Mouse (Mus musculus) hindbrain, embryonic 14.5 days (tissue): Measurements from ENCODE around the gene Cldn6. TPM values are rescaled to one million over a fixed set of nuclear protein-coding genes. Genes with fewer than 3 reads are reported as not detected.

Source experiments
- ATAC-seq: fragments of 200-750 bp; cut with Nextera tagmentation; 2 replicates; pipeline ENCODE4 v1.8.0; 2017; ENCODE audit warnings: moderate number of reproducible peaks, mild to moderate bottlenecking, moderate TSS enrichment, moderate library complexity; ENCODE audit not compliant: low FRiP score
- DNase-seq: peaks from one replicate; pipeline ENCODE4 v3.0.0-alpha.2; 2015; ENCODE audit warnings: low spot score
- H3K27ac ChIP-seq: fragments of 300-500 bp; sonication (generic); 2 replicates; pipeline ENCODE4 v1.5.1; 2014; ENCODE audit warnings: mild to moderate bottlenecking, moderate library complexity
- H3K27me3 ChIP-seq: fragments of 300-500 bp; sonication (generic); 2 replicates; pipeline ENCODE4 v1.6.1; 2014; ENCODE audit warnings: mild to moderate bottlenecking, low read length, mixed read lengths; ENCODE audit not compliant: control insufficient read depth, insufficient read depth
- H3K36me3 ChIP-seq: fragments of 300-500 bp; sonication (generic); replicated peaks from 2 replicates; pipeline ENCODE4 v1.6.1; 2014; ENCODE audit not compliant: control insufficient read depth, insufficient read depth
- H3K4me1 ChIP-seq: fragments of 300-500 bp; sonication (generic); replicated peaks from 2 replicates; pipeline ENCODE4 v1.6.1; 2014; ENCODE audit warnings: antibody characterized with exemption, low read length, mixed read lengths; ENCODE audit not compliant: control insufficient read depth, insufficient read depth
- H3K4me2 ChIP-seq: fragments of 300-500 bp; sonication (generic); replicated peaks from 2 replicates; pipeline ENCODE4 v1.6.1; 2014; ENCODE audit warnings: mild to moderate bottlenecking, moderate library complexity
- H3K4me3 ChIP-seq: fragments of 300-500 bp; sonication (generic); replicated peaks from 2 replicates; pipeline ENCODE4 v1.5.1; 2014; ENCODE audit warnings: mild to moderate bottlenecking, low read length
- H3K9ac ChIP-seq: fragments of 300-500 bp; sonication (generic); 2 replicates; pipeline ENCODE4 v1.6.1; 2014
- H3K9me3 ChIP-seq: fragments of 300-500 bp; sonication (generic); 2 replicates; pipeline ENCODE4 v1.6.1; 2016; ENCODE audit warnings: low read length; ENCODE audit not compliant: control insufficient read depth
- WGBS: fragments of 180-500 bp; shearing (Covaris S2); extraction: QIAGEN DNeasy Blood & Tissue Kit; methylation state at CpG from one replicate; pipeline ENCODE4 v1.1.7; 2014; 5-methylcytosine and 5-hydroxymethylcytosine counted together
- polyA plus RNA-seq: library from polyadenylated mRNA; unstranded; fragments of >200 nt; fragmentation: Nextera tagmentation; extraction: Ambion mirVana; gene quantifications from 2 replicates; pipeline ENCODE4 v1.2.1, GENCODE M21; 2014

Gene Cldn6
- polyA plus RNA-seq, 1 experiment from 2014 or later: 0.24 TPM

GRCm38 (mm10) chr17:23654410-23654809, 24.6 kb upstream of the Cldn6 start:
- Histone ChIP-seq H3K36me3 (no peaks in the 10 kb centered on the region), H3K9me3 (no peaks in the 10 kb centered on the region), H3K4me2 (no peak overlapping the region), H3K4me1 (no peaks in the 10 kb centered on the region), H3K27me3 (peaks cover 2% of the 10 kb centered on the region), H3K27ac (no peak overlapping the region), H3K4me3 (no peak overlapping the region), H3K9ac (no peak overlapping the region)
- no peak for ATAC-seq
- WGBS: 59% methylated on average over 2 of the region's 2 CpGs
- no peak for DNase-seq

GRCm38 (mm10) chr17:23658450-23658849, 20.6 kb upstream of the Cldn6 start:
- peaks cover 34% of the 10 kb centered on the region for H3K27me3 ChIP-seq
- 86% methylated on average over 3 of the region's 3 CpGs for WGBS
- DNase-seq (no peak), ATAC-seq (no peak)
- H3K9me3 ChIP-seq: no peaks in the 10 kb centered on the region
- H3K4me2 ChIP-seq: no peak overlapping the region
- 0 out of 2 replicates have a peak, but pooled peaks cover 3% of the 10 kb centered on the region for H3K4me1 ChIP-seq
- no peak overlapping the region for H3K27ac ChIP-seq
- no peaks in the 10 kb centered on the region for H3K36me3 ChIP-seq
- H3K4me3 ChIP-seq: no peak overlapping the region
- H3K9ac ChIP-seq: no peak overlapping the region

GRCm38 (mm10) chr17:23660117-23660875, 18.8 kb upstream of the Cldn6 start, which contains the start of gene Bicdl2:
Bicdl2 (plus strand) TSS chr17:23660506.
- 4% methylated on average over 27 of the region's 27 CpGs for WGBS

GRCm38 (mm10) chr17:23660876-23661200, 18.2 kb upstream of the Cldn6 start:
- Histone ChIP-seq H3K27ac (no peak overlapping the region), H3K36me3 (no peaks in the 10 kb centered on the region), H3K9me3 (no peaks in the 10 kb centered on the region), H3K27me3 (peaks cover 34% of the 10 kb centered on the region), H3K4me2 (no peak overlapping the region), H3K4me3 (no peak overlapping the region), H3K4me1 (0 out of 2 replicates have a peak, but pooled peaks cover 3% of the 10 kb centered on the region), H3K9ac (no peak overlapping the region)
- 6% methylated on average over 14 of the region's 14 CpGs for WGBS
- DNase-seq (no peak), ATAC-seq (no peak)

More at GRCm38 (mm10) chr17:23660117-23660875, 18.8 kb upstream of the Cldn6 start, which contains the start of gene Bicdl2:
- Histone ChIP-seq H3K9ac (no peak within 1 kb of the TSS), H3K4me3 (no peak within 1 kb of the TSS), H3K9me3 (no peaks in the 10 kb centered on the region), H3K36me3 (no peaks in the 10 kb centered on the region), H3K27me3 (peaks cover 34% of the 10 kb centered on the region), H3K4me2 (no peak within 1 kb of the TSS), H3K4me1 (0 out of 2 replicates have a peak, but pooled peaks cover 3% of the 10 kb centered on the region), H3K27ac (no peak within 1 kb of the TSS)
- DNase-seq: no peak
- ATAC-seq: no peak

GRCm38 (mm10) chr17:23661526-23661925, 17.5 kb upstream of the Cldn6 start:
- no peak overlapping the region for H3K27ac ChIP-seq
- DNase-seq: no peak
- no peak overlapping the region for H3K4me2 ChIP-seq
- peaks cover 34% of the 10 kb centered on the region for H3K27me3 ChIP-seq
- H3K4me3 ChIP-seq: no peak overlapping the region
- ATAC-seq: no peak
- H3K36me3 ChIP-seq: peaks cover 1% of the 10 kb centered on the region; the same call in 1 of the 2 replicates
- H3K9me3 ChIP-seq: no peaks in the 10 kb centered on the region
- H3K4me1 ChIP-seq: 0 out of 2 replicates have a peak, but pooled peaks cover 3% of the 10 kb centered on the region
- no peak overlapping the region for H3K9ac ChIP-seq
- 2% methylated on average over 9 of the region's 9 CpGs for WGBS

GRCm38 (mm10) chr17:23664556-23665021, 14.5 kb upstream of the Cldn6 start:
- Histone ChIP-seq H3K4me3 (no peak overlapping the region), H3K27me3 (peaks cover 31% of the 10 kb centered on the region), H3K9ac (no peak overlapping the region), H3K9me3 (no peaks in the 10 kb centered on the region), H3K4me1 (0 out of 2 replicates have a peak, but pooled peaks cover 3% of the 10 kb centered on the region), H3K27ac (no peak overlapping the region), H3K36me3 (peaks cover 23% of the 10 kb centered on the region), H3K4me2 (no peak overlapping the region)
- 17% methylated on average over 5 of the region's 5 CpGs for WGBS
- ATAC-seq (no peak), DNase-seq (peak; percentile 75)

GRCm38 (mm10) chr17:23665511-23665910, 13.5 kb upstream of the Cldn6 start:
- no peaks in the 10 kb centered on the region for H3K9me3 ChIP-seq
- DNase-seq (no peak), ATAC-seq (0 out of 2 replicates have a peak, but pooled peaks have one; percentile 25)
- H3K9ac ChIP-seq: no peak overlapping the region
- peaks cover 21% of the 10 kb centered on the region for H3K27me3 ChIP-seq
- no peak overlapping the region for H3K27ac ChIP-seq
- H3K4me1 ChIP-seq: 0 out of 2 replicates have a peak, but pooled peaks cover 1% of the 10 kb centered on the region
- no peak overlapping the region for H3K4me3 ChIP-seq
- peaks cover 28% of the 10 kb centered on the region for H3K36me3 ChIP-seq
- no peak overlapping the region for H3K4me2 ChIP-seq
- 76% methylated on average over 14 of the region's 14 CpGs for WGBS

- ATAC-seq (no peak), DNase-seq (no peak)
- Histone ChIP-seq H3K36me3 (peaks cover 28% of the 10 kb centered on the region), H3K9me3 (no peaks in the 10 kb centered on the region), H3K9ac (no peak overlapping the region), H3K27ac (no peak overlapping the region), H3K27me3 (peaks cover 11% of the 10 kb centered on the region), H3K4me3 (no peak overlapping the region), H3K4me1 (peaks cover 16% of the 10 kb centered on the region), H3K4me2 (no peak overlapping the region)
- WGBS: 96% methylated on average over 6 of the region's 7 CpGs
Observed at GRCm38 (mm10) chr17:23670516-23671074, 8.5 kb upstream of the Cldn6 start.

- DNase-seq (no peak), ATAC-seq (no peak)
- H3K4me3 ChIP-seq: no peak overlapping the region
- no peak overlapping the region for H3K9ac ChIP-seq
- H3K4me1 ChIP-seq: peaks cover 22% of the 10 kb centered on the region
- H3K9me3 ChIP-seq: no peaks in the 10 kb centered on the region
- peaks cover 27% of the 10 kb centered on the region for H3K36me3 ChIP-seq
- H3K27me3 ChIP-seq: peaks cover 20% of the 10 kb centered on the region
- H3K4me2 ChIP-seq: no peak overlapping the region
- WGBS: 97% methylated on average over 3 of the region's 3 CpGs
- no peak overlapping the region for H3K27ac ChIP-seq
Observed at GRCm38 (mm10) chr17:23671519-23671918, 7.5 kb upstream of the Cldn6 start.
